Comparison of ENCODE assay signal across 2 mouse cellular contexts in genomic region chr3:140941316-140941715, GRCm38 (mm10).
TF ChIP-seq lines count a peak whose summit lies in the region.

No protein-coding gene starts in this region.

TF ChIP-seq in CH12.LX, 34 proteins besides CTCF, POLR2A, EP300 and RAD21:
- TF ChIP-seq PAX5 (IDR thresholded peaks at IDR 0.05; ENCODE audit: low read length): no peak
- no peak; the same call in 1 of the 2 replicates for TF ChIP-seq IRF4 (IDR thresholded peaks at IDR 0.05; ENCODE audit: low read depth, low read length)
- TF ChIP-seq JUN (IDR thresholded peaks at IDR 0.05; ENCODE audit: insufficient read depth, low read depth, low read length): no peak
- no peak for TF ChIP-seq ZNF384 (IDR thresholded peaks at IDR 0.05; ENCODE audit: low read depth, low read length)
- TF ChIP-seq TBP (conservative IDR thresholded peaks at IDR 0.05; ENCODE audit: low read depth, low read length): no peak
- TF ChIP-seq GABPA (IDR thresholded peaks at IDR 0.05; ENCODE audit: insufficient replicate concordance, low read depth, low read length): no peak
- peak; percentile 83 for TF ChIP-seq SMC3 (IDR thresholded peaks at IDR 0.05; ENCODE audit: low read depth, low read length)
- no peak for TF ChIP-seq ZMIZ1 (IDR thresholded peaks at IDR 0.05; ENCODE audit: low read depth, low read length)
- TF ChIP-seq ZKSCAN1 (IDR thresholded peaks at IDR 0.05; ENCODE audit: borderline replicate concordance, low read depth, low read length): no peak
- no peak for TF ChIP-seq MXI1 (IDR thresholded peaks at IDR 0.05; ENCODE audit: low read depth, low read length)
- TF ChIP-seq NELFE (IDR thresholded peaks at IDR 0.05; ENCODE audit: low read depth, low read length): 0 out of 2 replicates have a peak, but pooled peaks have one; percentile 27
- no peak for TF ChIP-seq RCOR1 (conservative IDR thresholded peaks at IDR 0.05; ENCODE audit: low read depth, low read length)
- no peak for TF ChIP-seq ETS1 (conservative IDR thresholded peaks at IDR 0.05; ENCODE audit: low read depth, low read length)
- TF ChIP-seq MYC (IDR thresholded peaks at IDR 0.05; ENCODE audit: low read depth, low read length): no peak
- no peak for TF ChIP-seq POLR2AphosphoS2 (IDR thresholded peaks at IDR 0.05; ENCODE audit: low read depth, low read length)
- no peak for TF ChIP-seq KAT2A (IDR thresholded peaks at IDR 0.05; ENCODE audit: insufficient replicate concordance, low read length)
- TF ChIP-seq CHD2 (IDR thresholded peaks at IDR 0.05; ENCODE audit: low read length): no peak
- TF ChIP-seq ZC3H11A (IDR thresholded peaks at IDR 0.05; ENCODE audit: low read depth, low read length): peak; percentile 20; the same call in 1 of the 2 replicates
- TF ChIP-seq USF2 (conservative IDR thresholded peaks at IDR 0.05; ENCODE audit: low read depth, low read length): no peak
- TF ChIP-seq MAFK (IDR thresholded peaks at IDR 0.05; ENCODE audit: insufficient replicate concordance, low read length): no peak
- no peak for TF ChIP-seq BHLHE40 (IDR thresholded peaks at IDR 0.05; ENCODE audit: low read depth, low read length)
- peak; percentile 50; the same call in 1 of the 2 replicates for TF ChIP-seq JUND (conservative IDR thresholded peaks at IDR 0.05; ENCODE audit: low read depth, low read length)
- 0 out of 2 replicates have a peak, but pooled peaks have one; percentile 29 for TF ChIP-seq CHD1 (IDR thresholded peaks at IDR 0.05; ENCODE audit: low read depth, low read length)
- TF ChIP-seq UBTF (IDR thresholded peaks at IDR 0.05; ENCODE audit: low read depth, low read length): no peak
- TF ChIP-seq HCFC1 (IDR thresholded peaks at IDR 0.05; ENCODE audit: low read depth, low read length): no peak
- no peak for TF ChIP-seq MAZ (IDR thresholded peaks at IDR 0.05; ENCODE audit: low read depth, low read length)
- no peak for TF ChIP-seq MEF2A (IDR thresholded peaks at IDR 0.05; ENCODE audit: borderline replicate concordance, low read depth, low read length)
- TF ChIP-seq USF1 (IDR thresholded peaks at IDR 0.05; ENCODE audit: low read depth, low read length): no peak
- no peak for TF ChIP-seq MAX (IDR thresholded peaks at IDR 0.05; ENCODE audit: low read length)
- TF ChIP-seq E2F4 (IDR thresholded peaks at IDR 0.05; ENCODE audit: insufficient replicate concordance, low read depth, low read length): no peak
- no peak for TF ChIP-seq SIN3A (IDR thresholded peaks at IDR 0.05; ENCODE audit: low read length)
- TF ChIP-seq TCF12 (IDR thresholded peaks at IDR 0.05; ENCODE audit: low read depth, low read length): no peak
- TF ChIP-seq NRF1 (IDR thresholded peaks at IDR 0.05; ENCODE audit: low read depth, low read length): peak; percentile 53; the same call in 1 of the 2 replicates
- no peak for TF ChIP-seq ELF1 (IDR thresholded peaks at IDR 0.05; ENCODE audit: low read depth, low read length)

TF ChIP-seq in MEL, 35 proteins besides CTCF, POLR2A, EP300 and RAD21:
- TF ChIP-seq POLR2AphosphoS5 (IDR thresholded peaks at IDR 0.05; ENCODE audit: borderline replicate concordance, low read depth, low read length): no peak
- TF ChIP-seq SMC3 (IDR thresholded peaks at IDR 0.05; ENCODE audit: low read depth, low read length): peak; percentile 34
